ENCODE assay signal across 8 mouse cellular contexts in genomic region chr16:84735166-84736105, GRCm38 (mm10). TPM values are rescaled to one million over a fixed set of nuclear protein-coding genes. Genes with fewer than 3 reads are reported as not detected.
A peak's percentile ranks its signal among the peaks of the same experiment; 100 is the strongest.
DNase-seq lines count a peak whose midpoint lies in the region; ATAC-seq and TF ChIP-seq lines count a peak whose summit lies in the region.

TSS of gene Mrpl39 (minus strand) at chr16:84735742.

- peak; percentile 98 for ATAC-seq in embryonic facial prominence, embryonic 13.5 days (ENCODE audit: insufficient number of reproducible peaks, insufficient read depth, low FRiP score, low TSS enrichment, low read depth)
- peak; percentile 98 for ATAC-seq in limb, embryonic 13.5 days (ENCODE audit: low FRiP score, low read depth)
- ATAC-seq in midbrain, embryonic 16.5 days = peak; percentile 100

- under 1% methylated on average over 66 of the region's 66 CpGs for WGBS in embryonic facial prominence, embryonic 13.5 days
- under 1% methylated on average over 66 of the region's 66 CpGs for WGBS in heart, adult 2 months
- under 1% methylated on average over 66 of the region's 66 CpGs for WGBS in limb, embryonic 13.5 days
- under 1% methylated on average over 61 of the region's 66 CpGs for WGBS in midbrain, embryonic 16.5 days

- peak within 1 kb of the TSS; percentile 70 for H3K4me2 ChIP-seq in embryonic facial prominence, embryonic 13.5 days
- H3K4me2 ChIP-seq in limb, embryonic 13.5 days (replicated peaks) = peak within 1 kb of the TSS; percentile 76
- peak within 1 kb of the TSS; percentile 70 for H3K4me2 ChIP-seq in midbrain, embryonic 16.5 days (ENCODE audit: low read length)

- intact Hi-C loops in heart, adult 2 months (cut with DNase I) = loop anchor here (1.0 kb wide), 4 partner anchors 38 to 144 kb away; no protein-coding TSS in a partner anchor

- H3K27me3 ChIP-seq in embryonic facial prominence, embryonic 13.5 days = no peaks in the 10 kb centered on the region
- no peaks in the 10 kb centered on the region; the same call in 1 of the 2 replicates for H3K27me3 ChIP-seq in heart, adult 2 months (ENCODE audit: control insufficient read depth, insufficient read depth, low read length)
- no peaks in the 10 kb centered on the region for H3K27me3 ChIP-seq in limb, embryonic 13.5 days
- no peaks in the 10 kb centered on the region for H3K27me3 ChIP-seq in midbrain, embryonic 16.5 days (ENCODE audit: control insufficient read depth, insufficient read depth, low read depth, low read length)

- H3K36me3 ChIP-seq in embryonic facial prominence, embryonic 13.5 days = peaks cover 18% of the 10 kb centered on the region
- peaks cover 7% of the 10 kb centered on the region for H3K36me3 ChIP-seq in heart, adult 2 months (ENCODE audit: control insufficient read depth, insufficient read depth, low read length)
- H3K36me3 ChIP-seq in limb, embryonic 13.5 days = peaks cover 18% of the 10 kb centered on the region
- peaks cover 9% of the 10 kb centered on the region for H3K36me3 ChIP-seq in midbrain, embryonic 16.5 days (ENCODE audit: control insufficient read depth, insufficient read depth, low read length)

- peak within 1 kb of the TSS; percentile 69 for H3K27ac ChIP-seq in embryonic facial prominence, embryonic 13.5 days
- peak within 1 kb of the TSS; percentile 91 for H3K27ac ChIP-seq in heart, adult 2 months
- H3K27ac ChIP-seq in limb, embryonic 13.5 days = peak within 1 kb of the TSS; percentile 39; the same call in 1 of the 2 replicates
- peak within 1 kb of the TSS; percentile 76 for H3K27ac ChIP-seq in midbrain, embryonic 16.5 days (ENCODE audit: low read length)

- TF ChIP-seq CTCF in heart, adult 2 months (IDR thresholded peaks at IDR 0.05) = peak; percentile 90

- no peaks in the 10 kb centered on the region for H3K9me3 ChIP-seq in embryonic facial prominence, embryonic 13.5 days
- no peaks in the 10 kb centered on the region for H3K9me3 ChIP-seq in limb, embryonic 13.5 days
- no peaks in the 10 kb centered on the region for H3K9me3 ChIP-seq in midbrain, embryonic 16.5 days (replicated peaks; ENCODE audit: control insufficient read depth, low read length, poor library complexity, severe bottlenecking)

- peak; percentile 97 for DNase-seq in 3134 (ENCODE audit: extremely low read depth, insufficient read length, low spot score)
- DNase-seq in adrenal gland, postnatal 36 days = peak; percentile 97 to 99
- DNase-seq in heart, adult 2 months = peak; percentile 96 to 100
- DNase-seq in kidney, adult 8-10 months = peak; percentile 94 to 98
- DNase-seq in spleen, postnatal 10 days (ENCODE audit: low spot score in 2 of 2) = peak; percentile 94 to 95

- peak within 1 kb of the TSS; percentile 87 for H3K9ac ChIP-seq in embryonic facial prominence, embryonic 13.5 days
- peak within 1 kb of the TSS; percentile 91 for H3K9ac ChIP-seq in heart, adult 2 months (ENCODE audit: low read depth, low read length)
- peak within 1 kb of the TSS; percentile 82 for H3K9ac ChIP-seq in limb, embryonic 13.5 days
- H3K9ac ChIP-seq in midbrain, embryonic 16.5 days (ENCODE audit: low read depth, low read length) = peak within 1 kb of the TSS; percentile 78

- peaks cover 5% of the 10 kb centered on the region for H3K4me1 ChIP-seq in embryonic facial prominence, embryonic 13.5 days
- H3K4me1 ChIP-seq in heart, adult 2 months (ENCODE audit: control insufficient read depth, insufficient read depth, low read length) = peaks cover 5% of the 10 kb centered on the region
- H3K4me1 ChIP-seq in limb, embryonic 13.5 days = peaks cover 12% of the 10 kb centered on the region
- peaks cover 11% of the 10 kb centered on the region for H3K4me1 ChIP-seq in midbrain, embryonic 16.5 days (ENCODE audit: control insufficient read depth, insufficient read depth, low read length)

- peak within 1 kb of the TSS; percentile 77 for H3K4me3 ChIP-seq in embryonic facial prominence, embryonic 13.5 days
- peak within 1 kb of the TSS; percentile 75 for H3K4me3 ChIP-seq in heart, adult 2 months
- H3K4me3 ChIP-seq in limb, embryonic 13.5 days = peak within 1 kb of the TSS; percentile 74
- H3K4me3 ChIP-seq in midbrain, embryonic 16.5 days (ENCODE audit: low read depth, low read length) = peak within 1 kb of the TSS; percentile 78

- peak; percentile 84 for TF ChIP-seq POLR2A in heart, adult 2 months (IDR thresholded peaks at IDR 0.05; ENCODE audit: insufficient read depth, low read depth, low read length)

- TF ChIP-seq EP300 in heart, adult 2 months (IDR thresholded peaks at IDR 0.05; ENCODE audit: insufficient read depth, low read depth, low read length) = peak; percentile 94

- no peaks in the 10 kb centered on the region for H3K79me2 ChIP-seq in heart, adult 2 months (replicated peaks; ENCODE audit: control insufficient read depth, insufficient read depth, low read length)

RNA-seq across cellular contexts. Expression of gene Mrpl39, which starts in this region (rescaled TPM):
- total RNA-seq in adrenal gland, postnatal 36 days (2021) = 10 to 100 TPM; 42.7 to 43.0 TPM
- polyA plus RNA-seq in embryonic facial prominence, embryonic 13.5 days (2015; fragmentation: Nextera tagmentation; extraction: Ambion mirVana) = 46.0 and 46.7 TPM in 2 replicates
- 10 to 100 TPM; 37.7 to 42.4 TPM for total RNA-seq in heart, adult 2 months (2021)
- polyA plus RNA-seq in heart, adult 2 months (2012; rRNA removed) = 24.0 and 34.8 TPM in 2 replicates
- polyA plus RNA-seq in limb, embryonic 13.5 days (2015; fragmentation: Nextera tagmentation; extraction: Ambion mirVana) = 45.3 and 46.1 TPM in 2 replicates
- polyA plus RNA-seq in midbrain, embryonic 16.5 days (2015; fragmentation: Nextera tagmentation; extraction: Ambion mirVana) = 37.3 and 37.4 TPM in 2 replicates

Comparison
In these comparisons a context has a peak if more than half of its experiments do, and no peak if none do; other contexts are left out.
1. Peak in every context shown above with its lines: DNase-seq, ATAC-seq, H3K4me3 ChIP-seq and H3K27ac ChIP-seq.
2. H3K27ac ChIP-seq: peak in every context shown above with its lines; median percentile 91 in heart, adult 2 months; 76 in midbrain, embryonic 16.5 days; 69 in embryonic facial prominence, embryonic 13.5 days; 39 in limb, embryonic 13.5 days.